Mouse (Mus musculus) heart, adult 2 months (tissue): Measurements from ENCODE around the gene Thop1. TPM values are rescaled to one million over a fixed set of nuclear protein-coding genes. Genes with fewer than 3 reads are reported as not detected.
A peak's percentile ranks its signal among the peaks of the same experiment; 100 is the strongest.
"Not testable (repeated sequence)": the region's sequence is repeated elsewhere in the genome, so short reads cannot be mapped to it uniquely, and the experiment has no call there.

Experiments used
- DNase-seq, 2 experiments: peaks; one replicate each; pipeline ENCODE4 v3.0.0; 2021
- H3K27ac ChIP-seq: fragments of 200-600 bp; 2 replicates; pipeline ENCODE4 v1.8.1; 2022
- H3K27me3 ChIP-seq: fragments of 200-500 bp; 2 replicates; pipeline ENCODE4 v1.6.1; 2012; ENCODE audit warnings: mild to moderate bottlenecking, low read length, inconsistent platforms, mixed read lengths; ENCODE audit not compliant: control insufficient read depth, insufficient read depth
- H3K36me3 ChIP-seq: fragments of 200-500 bp; 2 replicates; pipeline ENCODE4 v1.6.1; 2012; ENCODE audit warnings: low read length, inconsistent platforms; ENCODE audit not compliant: control insufficient read depth, insufficient read depth
- H3K4me1 ChIP-seq: fragments of 200-500 bp; 2 replicates; pipeline ENCODE4 v1.6.1; 2011; ENCODE audit warnings: low read length; ENCODE audit not compliant: control insufficient read depth, insufficient read depth
- H3K4me3 ChIP-seq: fragments of 200-600 bp; 2 replicates; pipeline ENCODE4 v1.8.1; 2022
- H3K79me2 ChIP-seq: fragments of 200-500 bp; replicated peaks from 2 replicates; pipeline ENCODE4 v1.6.1; 2012; ENCODE audit warnings: mild to moderate bottlenecking, inconsistent platforms, low read length, moderate library complexity, mixed read lengths; ENCODE audit not compliant: control insufficient read depth, insufficient read depth
- H3K9ac ChIP-seq: fragments of 200-500 bp; 2 replicates; pipeline ENCODE4 v1.6.1; 2012; ENCODE audit warnings: low read depth, mild to moderate bottlenecking, control low read depth, inconsistent platforms, low read length, mixed read lengths
- CTCF ChIP-seq: fragments of 200-600 bp; IDR thresholded peaks from 2 replicates; pipeline ENCODE4 v1.8.1; 2022; ENCODE audit warnings: antibody characterized with exemption, mild to moderate bottlenecking, moderate library complexity
- EP300 ChIP-seq: fragments of 200-500 bp; IDR thresholded peaks from 2 replicates; pipeline ENCODE4 v1.6.1; 2011; ENCODE audit warnings: low read depth, low read length, control low read depth; ENCODE audit not compliant: insufficient read depth
- POLR2A ChIP-seq: fragments of 200-500 bp; IDR thresholded peaks from 2 replicates; pipeline ENCODE4 v1.6.1; 2011; ENCODE audit warnings: mild to moderate bottlenecking, low read depth, low read length, control low read depth; ENCODE audit not compliant: insufficient read depth
- WGBS: fragments of 180-500 bp; shearing (Covaris S2); methylation state at CpG from one replicate; pipeline ENCODE4 v1.1.7; 2018; 5-methylcytosine and 5-hydroxymethylcytosine counted together
- intact Hi-C: fragments of 180-260 bp; cut with DNase I; formaldehyde crosslinking; loops from one replicate; pipeline ENCODE4 v1.15.1; 2025
- polyA plus RNA-seq: library from polyadenylated mRNA; depleted of rRNA; stranded (reverse); fragments of >200 nt; gene quantifications from 2 replicates; pipeline ENCODE4 v1.2.3, GENCODE M21; 2012
- total RNA-seq, 2 experiments: library from RNA; stranded (reverse); gene quantifications; 2 replicates each; pipeline ENCODE4 v1.2.3; 2021

Gene Thop1
- total and polyA plus RNA-seq, 3 experiments, result 11.3 to 15.5 (median 15.2) TPM

GRCm38 (mm10) chr10:81033586-81033985 lies 36.2 kb upstream of the Thop1 start:
- no peak overlapping the region for H3K9ac ChIP-seq
- 82% methylated on average over 10 of the region's 10 CpGs for WGBS
- peaks cover 1% of the 10 kb centered on the region; the same call in 1 of the 2 replicates for H3K4me1 ChIP-seq
- H3K4me3 ChIP-seq, result no peak overlapping the region
- DNase-seq, result no peak
- H3K27ac ChIP-seq, result no peak overlapping the region
- intact Hi-C loops, result no loop called here
- H3K79me2 ChIP-seq, result peaks cover 3% of the 10 kb centered on the region
- TF ChIP-seq CTCF (no peak), EP300 (no peak), POLR2A (no peak)
- H3K36me3 ChIP-seq, result no peaks in the 10 kb centered on the region
- H3K27me3 ChIP-seq, result no peaks in the 10 kb centered on the region

GRCm38 (mm10) chr10:81036251-81036650 lies 33.6 kb upstream of the Thop1 start:
- H3K36me3 ChIP-seq, result no peaks in the 10 kb centered on the region
- peaks cover 3% of the 10 kb centered on the region for H3K79me2 ChIP-seq
- no peak for DNase-seq
- no peak overlapping the region for H3K27ac ChIP-seq
- whole genome bisulfite sequencing, result 77% methylated on average over 7 of the region's 7 CpGs
- no peaks in the 10 kb centered on the region for H3K27me3 ChIP-seq
- TF ChIP-seq POLR2A (no peak), EP300 (no peak), CTCF (peak; percentile 56)
- H3K9ac ChIP-seq, result no peak overlapping the region
- intact Hi-C loops, result no loop called here
- H3K4me1 ChIP-seq, result peaks cover 1% of the 10 kb centered on the region; the same call in 1 of the 2 replicates
- no peak overlapping the region for H3K4me3 ChIP-seq

DNA sequence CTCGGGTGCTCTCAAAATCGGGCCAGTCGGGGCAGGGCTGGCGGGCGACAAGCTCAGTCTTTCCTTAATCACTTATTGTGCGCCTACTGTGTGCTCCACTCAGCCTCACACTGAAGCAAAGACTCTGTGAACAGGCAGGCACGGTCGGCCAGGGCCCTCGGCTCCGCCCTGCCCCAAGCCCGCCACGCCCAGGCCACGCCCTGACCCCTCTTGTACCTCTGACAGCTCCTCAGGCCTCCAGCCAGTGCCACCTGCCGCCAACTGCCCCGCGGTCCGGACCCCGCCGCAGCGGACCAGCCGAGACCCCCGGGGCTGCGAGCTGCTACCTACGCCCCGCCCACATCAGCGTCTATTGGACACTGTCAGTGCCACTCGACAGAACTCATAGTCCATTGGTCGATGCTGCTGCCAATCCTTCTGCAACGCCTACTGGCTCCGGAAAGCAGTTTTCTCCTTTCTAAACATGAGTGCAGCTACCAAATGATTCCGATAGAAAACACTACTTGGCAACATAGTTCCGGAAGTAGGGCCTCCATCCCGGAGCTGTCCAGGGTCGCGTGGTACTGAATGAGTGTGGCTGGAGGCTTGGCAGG lies 32.8 kb upstream of the Thop1 start, which contains the start of gene Slc39a3:
Slc39a3 (minus strand) TSS at position 439 of the 593 bp plus-strand sequence.
- intact Hi-C loops, result no loop called here
- Histone ChIP-seq H3K4me3 (peak within 1 kb of the TSS; percentile 100), H3K27me3 (no peaks in the 10 kb centered on the region)

GRCm38 (mm10) chr10:81041458-81042175 lies 28.2 kb upstream of the Thop1 start:
- Histone ChIP-seq H3K27me3 (no peaks in the 10 kb centered on the region), H3K36me3 (no peaks in the 10 kb centered on the region), H3K79me2 (peaks cover 3% of the 10 kb centered on the region), H3K9ac (no peak overlapping the region), H3K4me3 (no peak overlapping the region), H3K4me1 (peaks cover 1% of the 10 kb centered on the region; the same call in 1 of the 2 replicates), H3K27ac (no peak overlapping the region)
- peak; percentile 95 for TF ChIP-seq CTCF
- 0 out of 2 replicates have a peak, but pooled peaks have one; percentile 59 for TF ChIP-seq EP300
- no peak for TF ChIP-seq POLR2A
- peak; percentile 63 to 77 for DNase-seq
- intact Hi-C loops, result loop anchor here (1.0 to 5.0 kb wide), 2 partner anchors 25 to 44 kb away; no protein-coding TSS in a partner anchor
- WGBS, result 28% methylated on average over 13 of the region's 13 CpGs

More for the DNA sequence above, 32.8 kb upstream of the Thop1 start, which contains the start of gene Slc39a3:
- Histone ChIP-seq H3K4me1 (peaks cover 1% of the 10 kb centered on the region; the same call in 1 of the 2 replicates), H3K9ac (peak within 1 kb of the TSS; percentile 95), H3K79me2 (peaks cover 3% of the 10 kb centered on the region), H3K27ac (peak within 1 kb of the TSS; percentile 87), H3K36me3 (no peaks in the 10 kb centered on the region)
- under 1% methylated on average over 35 of the region's 35 CpGs for WGBS
- peak; percentile 70 for TF ChIP-seq POLR2A
- TF ChIP-seq EP300, result peak; percentile 82
- peak; percentile 14; the same call in 1 of the 2 replicates for TF ChIP-seq CTCF
- peak; percentile 98 to 100 for DNase-seq

DNA sequence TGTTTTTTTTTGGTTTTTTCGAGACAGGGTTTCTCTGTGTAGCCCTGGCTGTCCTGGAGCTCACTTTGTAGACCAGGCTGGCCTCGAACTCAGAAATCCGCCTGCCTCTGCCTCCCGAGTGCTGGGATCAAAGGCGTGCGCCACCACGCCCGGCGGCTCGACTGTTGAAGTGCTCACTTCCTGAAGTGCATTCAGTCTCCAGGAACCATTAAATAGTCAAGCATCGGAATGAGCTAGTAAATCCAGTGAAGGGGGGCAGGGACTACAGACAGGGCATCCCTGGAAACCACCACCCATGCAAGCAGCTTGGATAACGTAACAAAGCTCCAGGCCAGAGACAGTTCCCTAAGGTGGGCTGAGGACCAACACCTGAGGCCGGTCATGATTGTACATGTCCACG lies 24.6 kb upstream of the Thop1 start:
- H3K4me3 ChIP-seq, intact Hi-C loops, DNase-seq, H3K27me3 ChIP-seq, H3K4me1 ChIP-seq, H3K79me2 ChIP-seq, H3K36me3 ChIP-seq, H3K27ac ChIP-seq, H3K9ac ChIP-seq: not testable (repeated sequence)
- 86% methylated on average over 14 of the region's 14 CpGs for WGBS

DNA sequence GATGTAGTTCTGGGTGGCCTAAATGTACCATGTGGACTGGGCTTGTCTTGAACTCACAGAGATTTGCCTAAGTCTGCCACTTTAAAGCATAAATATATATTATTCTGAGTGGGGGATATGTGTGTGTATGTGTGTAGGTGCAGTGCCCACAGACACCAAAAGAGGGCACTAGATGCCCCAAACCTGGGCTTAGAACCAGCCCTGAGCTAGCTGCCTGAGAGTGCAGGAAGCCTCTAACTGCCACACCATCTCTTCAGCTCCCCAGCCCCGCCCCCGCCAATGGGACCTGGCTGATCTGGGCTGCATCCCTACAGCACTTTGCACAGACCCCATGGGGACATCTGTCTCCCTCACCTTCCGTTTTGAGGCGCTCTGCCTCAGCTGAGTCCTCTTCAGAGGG lies 19.2 kb upstream of the Thop1 start:
- Histone ChIP-seq H3K27me3 (no peaks in the 10 kb centered on the region), H3K4me1 (peaks cover 2% of the 10 kb centered on the region; the same call in 1 of the 2 replicates), H3K9ac (no peak overlapping the region), H3K36me3 (no peaks in the 10 kb centered on the region), H3K79me2 (peaks cover 10% of the 10 kb centered on the region), H3K27ac (no peak overlapping the region), H3K4me3 (no peak overlapping the region)
- WGBS, result 93% methylated on average over 4 of the region's 4 CpGs
- DNase-seq, result no peak
- intact Hi-C loops, result no loop called here
- peak; percentile 47 for TF ChIP-seq CTCF
- TF ChIP-seq POLR2A, result no peak
